Mouse (Mus musculus) intestine, embryonic 14.5 days (tissue): ENCODE measurements around the gene Shpk. TPM values are rescaled to one million over a fixed set of nuclear protein-coding genes. Genes with fewer than 3 reads are reported as not detected.

Experiments
- ATAC-seq: fragments of 200-750 bp; cut with Nextera tagmentation; replicated peaks from 2 replicates; pipeline ENCODE4 v1.8.0; 2017; ENCODE audit warnings: low read depth, moderate number of reproducible peaks, moderate TSS enrichment, moderate library complexity; ENCODE audit not compliant: low FRiP score, low TSS enrichment
- DNase-seq: peaks from one replicate; pipeline ENCODE4 v3.0.0-alpha.2; 2018; ENCODE audit warnings: low spot score
- H3K27ac ChIP-seq: fragments of 300-500 bp; sonication (generic); 2 replicates; pipeline ENCODE4 v1.5.1; 2014; ENCODE audit warnings: low read depth, mild to moderate bottlenecking, control low read depth
- H3K27me3 ChIP-seq: fragments of 300-500 bp; sonication (generic); replicated peaks from 2 replicates; pipeline ENCODE4 v1.6.1; 2014; ENCODE audit warnings: low read length, control low read depth; ENCODE audit not compliant: control insufficient read depth, insufficient read depth
- H3K36me3 ChIP-seq: fragments of 300-500 bp; sonication (generic); 2 replicates; pipeline ENCODE4 v1.6.1; 2014; ENCODE audit warnings: low read length, control low read depth; ENCODE audit not compliant: control insufficient read depth, insufficient read depth
- H3K4me1 ChIP-seq: fragments of 300-500 bp; sonication (generic); replicated peaks from 2 replicates; pipeline ENCODE4 v1.6.1; 2014; ENCODE audit warnings: low read length, control low read depth, mixed read lengths; ENCODE audit not compliant: control insufficient read depth, insufficient read depth
- H3K4me2 ChIP-seq: fragments of 300-500 bp; sonication (generic); 2 replicates; pipeline ENCODE4 v1.6.1; 2014; ENCODE audit warnings: low read length
- H3K4me3 ChIP-seq: fragments of 300-500 bp; sonication (generic); 2 replicates; pipeline ENCODE4 v1.5.1; 2014; ENCODE audit warnings: low read depth, low read length, control low read depth, mixed read lengths
- H3K9ac ChIP-seq: fragments of 300-500 bp; sonication (generic); 2 replicates; pipeline ENCODE4 v1.6.1; 2014; ENCODE audit warnings: mild to moderate bottlenecking, low read length
- H3K9me3 ChIP-seq: fragments of 300-500 bp; sonication (generic); 2 replicates; pipeline ENCODE4 v1.6.1; 2016; ENCODE audit warnings: low read length, control low read depth; ENCODE audit not compliant: control insufficient read depth
- WGBS: fragments of 180-500 bp; shearing (Covaris S2); extraction: QIAGEN DNeasy Blood & Tissue Kit; methylation state at CpG from one replicate; pipeline ENCODE4 v1.1.7; 2014; 5-methylcytosine and 5-hydroxymethylcytosine counted together
- polyA plus RNA-seq: library from polyadenylated mRNA; unstranded; fragments of >200 nt; fragmentation: Nextera tagmentation; extraction: Ambion mirVana; gene quantifications from 2 replicates; pipeline ENCODE4 v1.2.1, GENCODE M21; 2014

The Shpk gene
- polyA plus RNA-seq, 1 experiment from 2014 or later: 1.1 TPM

DNA sequence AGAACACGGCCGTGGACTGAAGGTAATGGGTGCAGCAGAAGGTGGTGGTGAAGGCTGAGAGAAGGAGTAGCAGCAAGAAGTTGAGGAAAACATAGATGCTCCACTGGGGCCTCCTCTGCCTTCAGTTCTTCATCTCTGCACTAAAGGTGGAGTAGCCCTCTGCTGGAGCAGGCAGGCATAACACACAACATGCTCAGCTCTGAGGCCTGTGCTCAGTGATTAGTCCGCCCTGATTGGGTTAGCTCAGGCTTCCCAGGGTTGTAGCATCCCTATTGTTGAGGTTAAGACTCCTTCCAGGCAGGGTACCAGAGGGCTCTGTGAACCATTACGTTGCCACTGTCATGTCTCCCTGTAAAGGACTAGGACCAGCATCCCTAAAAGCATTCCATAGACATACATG, 30.0 kb upstream of the Shpk start:
- no peaks in the 10 kb centered on the region for H3K27me3 ChIP-seq
- peaks cover 16% of the 10 kb centered on the region for H3K36me3 ChIP-seq
- H3K4me3 ChIP-seq: no peak overlapping the region
- peaks cover 8% of the 10 kb centered on the region for H3K4me1 ChIP-seq
- H3K9me3 ChIP-seq: no peaks in the 10 kb centered on the region
- WGBS: 50% methylated on average over 4 of the region's 4 CpGs
- H3K9ac ChIP-seq: no peak overlapping the region
- DNase-seq (peak; percentile 78), ATAC-seq (no peak; the same call in 1 of the 2 replicates)
- H3K27ac ChIP-seq: no peak overlapping the region
- H3K4me2 ChIP-seq: no peak overlapping the region

DNA sequence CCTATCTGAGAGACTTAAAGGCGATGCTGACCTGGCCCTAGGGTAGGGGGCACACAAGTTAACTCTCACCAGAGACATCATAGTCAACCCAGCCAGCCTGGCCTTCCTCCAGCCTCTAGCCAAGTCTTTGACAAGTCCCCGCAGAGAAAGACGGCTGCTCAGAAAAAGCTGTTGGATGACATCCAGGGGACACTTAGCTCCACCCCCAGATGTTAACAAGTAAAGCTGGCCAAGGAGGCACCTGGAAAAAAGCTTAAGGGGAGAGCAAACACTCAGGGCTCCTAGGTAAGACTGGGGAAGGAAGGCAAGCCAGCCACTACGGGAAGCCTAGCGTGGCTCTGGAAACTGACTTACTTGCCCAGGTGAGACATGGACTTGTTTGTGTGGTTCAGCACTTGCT, 27.1 kb upstream of the Shpk start:
- no peak overlapping the region for H3K4me3 ChIP-seq
- DNase-seq (no peak), ATAC-seq (no peak)
- no peak overlapping the region for H3K9ac ChIP-seq
- H3K4me1 ChIP-seq: peaks cover 20% of the 10 kb centered on the region
- peaks cover 22% of the 10 kb centered on the region for H3K36me3 ChIP-seq
- WGBS: 46% methylated on average over 5 of the region's 5 CpGs
- no peak overlapping the region for H3K4me2 ChIP-seq
- no peaks in the 10 kb centered on the region for H3K9me3 ChIP-seq
- H3K27me3 ChIP-seq: no peaks in the 10 kb centered on the region
- H3K27ac ChIP-seq: no peak overlapping the region

DNA sequence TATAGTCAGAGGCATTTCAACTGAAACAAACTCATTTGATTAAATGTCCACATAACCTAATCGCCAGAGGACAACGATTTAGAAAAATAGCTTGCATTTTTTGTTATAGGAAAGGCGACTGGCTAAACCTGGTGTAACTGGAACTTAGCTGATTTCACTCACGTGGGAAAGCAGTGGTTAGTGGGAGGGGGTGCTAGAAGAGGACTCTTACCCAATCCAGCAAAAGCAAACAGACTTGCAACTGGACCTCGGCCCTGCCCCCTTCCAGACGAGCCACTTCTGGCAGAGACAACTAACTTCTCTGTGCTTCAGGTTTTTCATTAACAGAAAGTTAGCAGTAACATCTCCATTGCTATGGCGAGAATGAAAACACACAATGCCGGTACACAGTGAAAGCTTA, 23.6 kb upstream of the Shpk start:
- peak overlapping the region; percentile 97 for H3K27ac ChIP-seq
- ATAC-seq: no peak; the same call in 1 of the 2 replicates
- peaks cover 30% of the 10 kb centered on the region for H3K4me1 ChIP-seq

DNA sequence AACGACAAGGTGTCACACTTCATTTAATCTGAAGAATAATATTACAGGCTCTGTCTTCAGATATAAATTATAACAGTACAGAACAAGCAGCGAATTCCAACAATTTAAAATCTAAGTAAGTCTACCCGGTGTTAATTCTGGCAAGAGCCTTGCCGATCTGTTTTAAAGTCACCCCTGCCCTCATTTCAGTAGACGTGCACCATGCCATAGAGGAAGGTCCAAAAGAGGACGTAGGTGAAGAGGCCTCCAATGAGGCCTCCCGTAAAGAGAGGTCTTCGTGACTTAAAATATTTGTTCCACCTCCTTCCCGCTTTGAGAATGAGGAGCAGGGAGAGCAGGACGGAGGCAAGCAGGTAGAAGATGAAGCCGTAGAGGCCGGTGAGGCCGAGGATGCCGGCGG, 23.1 kb upstream of the Shpk start:
- Histone ChIP-seq H3K4me2 (peak overlapping the region; percentile 93), H3K4me1 (peaks cover 30% of the 10 kb centered on the region), H3K36me3 (peaks cover 26% of the 10 kb centered on the region), H3K27ac (peak overlapping the region; percentile 97), H3K9me3 (no peaks in the 10 kb centered on the region), H3K4me3 (peak overlapping the region; percentile 91), H3K27me3 (no peaks in the 10 kb centered on the region), H3K9ac (peak overlapping the region; percentile 88)
- DNase-seq: no peak
- no peak for ATAC-seq
- WGBS: 1% methylated on average over 15 of the region's 15 CpGs

More for the DNA sequence above, 23.6 kb upstream of the Shpk start:
- 35% methylated on average over 8 of the region's 8 CpGs for WGBS
- DNase-seq: no peak
- H3K27me3 ChIP-seq: no peaks in the 10 kb centered on the region
- H3K36me3 ChIP-seq: peaks cover 27% of the 10 kb centered on the region
- H3K4me2 ChIP-seq: peak overlapping the region; percentile 93
- peak overlapping the region; percentile 88 for H3K9ac ChIP-seq
- H3K9me3 ChIP-seq: no peaks in the 10 kb centered on the region
- peak overlapping the region; percentile 91 for H3K4me3 ChIP-seq

DNA sequence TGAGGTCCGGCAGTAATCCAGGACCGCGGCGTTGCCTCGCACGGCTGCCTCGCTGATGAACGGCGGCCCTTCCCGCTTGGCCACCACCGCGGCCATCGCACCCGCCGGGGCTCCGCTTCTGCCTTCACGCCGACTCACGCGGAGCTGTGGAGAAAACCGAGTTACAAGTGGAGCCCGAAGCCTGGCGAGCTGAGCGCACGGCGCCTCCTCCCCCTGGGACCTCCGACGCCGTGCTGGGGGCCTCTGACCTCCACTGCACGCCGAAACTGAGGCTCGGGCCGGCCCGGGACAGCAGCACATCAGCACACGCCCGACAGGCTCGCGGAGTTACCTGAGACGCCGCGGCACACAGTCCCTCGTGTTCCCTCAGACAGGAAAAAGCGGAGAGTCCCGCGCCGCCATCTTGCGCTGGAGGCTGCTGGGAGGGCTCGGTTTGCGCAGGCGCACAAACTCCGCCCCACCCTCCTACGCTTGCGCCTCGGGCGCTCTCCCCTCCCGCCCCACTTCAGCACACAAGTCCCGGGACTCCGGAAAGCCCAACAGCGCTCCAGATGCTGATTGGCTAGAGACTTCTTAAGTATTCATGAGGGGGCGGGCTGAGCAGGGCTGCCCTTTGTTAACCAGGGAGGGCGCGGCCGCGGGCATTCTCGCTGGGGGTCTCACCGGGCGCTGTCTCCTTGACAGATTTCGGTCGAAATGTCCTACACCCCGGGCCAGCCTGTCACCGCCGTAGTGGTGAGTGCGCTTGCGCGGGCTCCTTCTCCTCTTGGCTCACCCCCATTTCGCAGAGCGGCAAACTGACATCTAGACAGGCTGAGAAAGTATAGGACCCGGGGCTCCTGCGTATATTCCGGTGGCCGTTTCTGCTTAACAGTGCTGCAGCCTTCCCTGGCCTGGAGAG, 22.4 kb upstream of the Shpk start, which contains the start of the genes Emc6 and Tax1bp3:
Gene Emc6 (minus strand): TSS at position 430 of the 901 bp plus-strand sequence.
Gene Tax1bp3 (plus strand): TSS at position 476 of the 901 bp plus-strand sequence.
- Histone ChIP-seq H3K36me3 (peaks cover 25% of the 10 kb centered on the region), H3K4me1 (peaks cover 28% of the 10 kb centered on the region), H3K27ac (peak within 1 kb of the TSS; percentile 97), H3K27me3 (no peaks in the 10 kb centered on the region), H3K4me2 (peak within 1 kb of the TSS; percentile 93), H3K9me3 (no peaks in the 10 kb centered on the region), H3K9ac (peak within 1 kb of the TSS; percentile 88), H3K4me3 (peak within 1 kb of the TSS; percentile 91)
- ATAC-seq: peak; percentile 96
- DNase-seq: peak; percentile 94
- WGBS: under 1% methylated on average over 80 of the region's 81 CpGs

DNA sequence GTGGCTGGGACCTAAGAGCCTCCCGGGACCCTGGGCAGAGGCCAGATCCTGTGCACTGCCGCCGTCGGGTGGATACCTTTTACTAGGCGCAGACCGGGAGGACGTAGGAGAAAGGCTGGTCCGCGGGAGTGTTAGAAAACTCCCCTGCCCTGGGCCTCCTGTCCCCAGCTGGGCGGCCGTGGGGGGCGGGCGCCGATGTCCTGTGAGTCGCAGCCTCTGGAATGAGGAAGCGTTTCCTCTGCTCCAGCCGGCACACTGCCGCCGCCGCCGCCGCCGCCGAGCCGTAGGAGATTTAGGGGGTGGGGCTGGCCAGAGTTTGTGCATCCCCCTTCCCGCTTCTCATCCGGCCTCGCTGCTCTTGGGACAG, 21.8 kb upstream of the Shpk start:
- ATAC-seq (peak; percentile 85), DNase-seq (no peak)
- peaks cover 31% of the 10 kb centered on the region for H3K36me3 ChIP-seq
- H3K9ac ChIP-seq: peak overlapping the region; percentile 85
- H3K27ac ChIP-seq: peak overlapping the region; percentile 97
- under 1% methylated on average over 28 of the region's 28 CpGs for WGBS
- no peaks in the 10 kb centered on the region for H3K9me3 ChIP-seq
- H3K4me3 ChIP-seq: peak overlapping the region; percentile 91
- peak overlapping the region; percentile 82 for H3K4me2 ChIP-seq
- peaks cover 22% of the 10 kb centered on the region; the same call in 1 of the 2 replicates for H3K4me1 ChIP-seq
- H3K27me3 ChIP-seq: no peaks in the 10 kb centered on the region

DNA sequence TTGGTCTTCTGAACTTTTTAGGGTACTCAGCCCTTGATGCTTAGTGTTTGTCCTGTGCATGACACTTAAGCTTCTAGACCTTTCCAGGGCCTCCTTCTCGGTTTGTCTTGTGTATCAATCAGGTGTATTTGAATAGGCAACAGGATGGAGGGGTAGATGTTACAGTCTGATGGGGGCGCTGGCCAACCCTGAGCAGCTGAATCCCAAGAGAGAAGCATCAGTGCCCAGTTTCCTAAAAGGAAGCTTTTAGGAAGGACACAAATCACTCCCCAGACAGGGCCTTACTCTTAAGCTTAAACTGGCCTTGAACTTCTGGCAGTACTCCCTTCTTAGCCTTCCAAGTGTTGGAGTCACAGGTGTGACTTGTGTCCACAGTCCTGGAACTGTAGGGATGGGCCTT, 21.4 kb upstream of the Shpk start:
- peaks cover 35% of the 10 kb centered on the region for H3K36me3 ChIP-seq
- ATAC-seq (no peak), DNase-seq (no peak)
- H3K9ac ChIP-seq: peak overlapping the region; percentile 85
- H3K4me3 ChIP-seq: peak overlapping the region; percentile 91
- H3K27me3 ChIP-seq: no peaks in the 10 kb centered on the region
- H3K9me3 ChIP-seq: no peaks in the 10 kb centered on the region
- peaks cover 22% of the 10 kb centered on the region; the same call in 1 of the 2 replicates for H3K4me1 ChIP-seq
- WGBS: 3% methylated on average over 2 of the region's 2 CpGs
- H3K27ac ChIP-seq: peak overlapping the region; percentile 97
- peak overlapping the region; percentile 82 for H3K4me2 ChIP-seq

DNA sequence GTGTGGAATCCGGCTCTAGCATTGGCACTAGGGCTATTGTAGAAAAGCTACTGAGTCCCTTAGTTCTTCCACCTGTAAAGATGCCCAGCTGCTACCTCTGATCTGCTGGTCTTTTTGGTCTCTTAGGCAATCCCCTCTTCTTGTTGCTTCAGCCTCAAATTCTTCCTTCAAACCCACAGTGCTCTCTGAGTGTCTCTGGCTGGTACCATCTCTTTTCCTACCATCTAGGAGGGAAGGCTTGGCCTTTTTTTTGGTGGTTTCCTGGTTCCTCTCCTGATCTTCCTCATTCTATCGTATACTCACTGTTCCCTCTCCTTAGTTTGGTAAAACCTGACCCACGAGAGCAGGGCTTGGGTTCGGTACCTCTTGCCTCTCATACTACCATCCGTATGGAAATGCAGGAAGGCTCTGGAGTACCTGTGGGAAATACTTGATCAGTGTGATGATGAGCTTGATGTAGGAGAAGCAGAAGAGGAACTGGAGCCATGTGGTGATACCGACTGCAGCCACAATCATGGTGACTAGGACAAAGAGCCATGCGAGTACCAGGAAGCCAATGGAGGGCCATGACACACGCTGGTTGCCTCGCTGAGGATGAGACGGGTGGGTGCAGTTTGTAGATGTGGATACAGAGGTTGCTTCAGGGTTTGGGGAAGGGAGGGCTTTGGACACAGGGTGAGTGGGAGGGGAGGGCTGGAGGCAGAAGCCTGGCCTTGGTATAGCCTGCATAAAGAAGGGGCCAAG, 13.2 kb upstream of the Shpk start:
- Histone ChIP-seq H3K27ac (no peak overlapping the region), H3K4me1 (no peaks in the 10 kb centered on the region), H3K4me3 (no peak overlapping the region), H3K9ac (no peak overlapping the region), H3K4me2 (no peak overlapping the region), H3K27me3 (no peaks in the 10 kb centered on the region), H3K9me3 (no peaks in the 10 kb centered on the region), H3K36me3 (peaks cover 63% of the 10 kb centered on the region)
- 92% methylated on average over 10 of the region's 10 CpGs for WGBS
- no peak for ATAC-seq
- no peak for DNase-seq
